14 mouse cellular contexts compared by ENCODE assay signal in the genomic region with DNA sequence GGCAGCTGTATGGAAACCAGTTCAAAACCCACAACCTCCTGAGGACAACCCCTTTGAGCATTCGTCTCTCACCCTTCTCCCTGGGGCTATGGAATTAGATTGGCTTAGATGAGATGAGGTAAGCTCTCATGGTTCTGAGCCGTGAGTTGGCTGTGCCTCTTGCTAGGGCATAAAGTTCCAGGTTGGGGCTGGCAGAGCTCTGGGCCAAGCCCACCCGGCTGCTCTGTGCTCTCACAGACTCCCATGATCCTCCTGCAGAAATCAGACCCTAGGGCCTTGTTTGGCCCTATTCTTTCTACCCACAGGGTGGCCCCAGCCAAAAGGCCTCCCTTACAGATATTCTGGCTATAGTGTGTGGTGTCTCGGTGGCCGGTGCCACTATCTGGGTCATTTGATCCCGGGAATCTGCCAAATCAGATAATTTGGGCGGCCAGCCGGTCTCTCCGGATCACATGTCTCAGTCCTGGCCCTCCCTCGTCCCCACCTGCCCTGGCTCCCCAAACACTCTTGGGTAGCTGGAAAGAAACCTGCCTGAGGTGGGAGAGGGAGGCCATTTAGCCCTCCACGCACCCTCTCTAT. TPM values are rescaled to one million over a fixed set of nuclear protein-coding genes. Genes with fewer than 3 reads are reported as not detected.
"Had no signal": no experiment of that assay in that cellular context is flagged by ENCODE, and none has a peak within 500 bp of the region (broad histone marks: within the 10 kb centered on the region; RNA-seq: fewer than 3 reads in every experiment).

No protein-coding gene starts in this region.

- H3K4me1 ChIP-seq: liver, embryonic 13.5 days had no signal

- H3K9me3 ChIP-seq: limb, embryonic 15.5 days; liver, embryonic 13.5 days; lung, embryonic 15.5 days; midbrain, embryonic 13.5 days; stomach, embryonic 15.5 days had no signal

- H3K9ac ChIP-seq: limb, embryonic 15.5 days; liver, embryonic 13.5 days; liver, postnatal 0 days; lung, embryonic 15.5 days; midbrain, embryonic 13.5 days; stomach, embryonic 15.5 days had no signal

- DNase-seq: kidney, postnatal 25 days; layer of hippocampus, adult 9-11 months; layer of hippocampus, postnatal 36 days; liver, embryonic 13.5 days; liver, postnatal 0 days; lung, postnatal 14 days; right cerebral cortex, postnatal 14 days; thymus, adult 2 months; thymus, postnatal 25 days had no signal

- H3K4me2 ChIP-seq: limb, embryonic 15.5 days; liver, embryonic 13.5 days; lung, embryonic 15.5 days; midbrain, embryonic 13.5 days; stomach, embryonic 15.5 days had no signal

- H3K4me3 ChIP-seq: limb, embryonic 15.5 days; liver, embryonic 13.5 days; lung, embryonic 15.5 days; midbrain, embryonic 13.5 days; stomach, embryonic 15.5 days had no signal

- ATAC-seq: liver, postnatal 0 days; midbrain, embryonic 13.5 days had no signal

- H3K36me3 ChIP-seq: limb, embryonic 15.5 days; liver, embryonic 13.5 days; lung, embryonic 15.5 days; midbrain, embryonic 13.5 days; stomach, embryonic 15.5 days had no signal

- H3K27ac ChIP-seq: limb, embryonic 15.5 days; liver, embryonic 13.5 days; lung, embryonic 15.5 days; midbrain, embryonic 13.5 days; stomach, embryonic 15.5 days had no signal

RNA-seq across cellular contexts. Expression of gene Wscd2, which starts 4.5 kb away (rescaled TPM):
- total RNA-seq: megakaryocyte progenitor cell, adult 5-6 weeks had no signal
- polyA plus RNA-seq: liver, postnatal 0 days had no signal
